Mouse (Mus musculus) c-Kit-positive CD71-positive TER-119-negative erythroid progenitor cells, embryonic 14.5 days (primary cell): Measurements from ENCODE around the gene Pold3.

ENCODE experiments used
- DNase-seq: peaks from one replicate; pipeline ENCODE4 v3.0.0-alpha.2; 2013; ENCODE audit warnings: low read depth

Pold3 gene

DNA sequence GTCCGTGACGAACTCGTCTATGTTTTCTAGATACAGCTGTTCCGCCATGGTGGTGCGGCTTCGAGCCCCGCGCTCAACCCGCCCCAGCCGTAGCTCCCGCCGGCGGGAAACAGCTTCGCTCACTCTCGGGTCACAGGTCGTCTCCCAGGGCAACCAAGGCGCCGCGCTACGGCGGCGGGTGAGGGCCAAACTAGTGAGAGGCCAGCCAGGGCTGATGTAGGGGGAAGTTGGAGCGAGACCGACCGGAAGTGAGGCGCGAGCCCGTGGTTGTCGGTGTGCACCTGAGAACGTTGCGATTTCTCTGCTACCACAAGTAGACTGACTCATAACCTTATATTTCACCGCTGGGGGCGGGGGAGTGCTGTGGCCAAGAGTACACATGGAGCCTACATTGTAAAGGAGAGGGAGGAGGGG is at the start of gene Pold3:
Pold3 (minus strand) TSS at position 190 of the 414 bp plus-strand sequence.
- DNase-seq = peak; percentile 98

DNA sequence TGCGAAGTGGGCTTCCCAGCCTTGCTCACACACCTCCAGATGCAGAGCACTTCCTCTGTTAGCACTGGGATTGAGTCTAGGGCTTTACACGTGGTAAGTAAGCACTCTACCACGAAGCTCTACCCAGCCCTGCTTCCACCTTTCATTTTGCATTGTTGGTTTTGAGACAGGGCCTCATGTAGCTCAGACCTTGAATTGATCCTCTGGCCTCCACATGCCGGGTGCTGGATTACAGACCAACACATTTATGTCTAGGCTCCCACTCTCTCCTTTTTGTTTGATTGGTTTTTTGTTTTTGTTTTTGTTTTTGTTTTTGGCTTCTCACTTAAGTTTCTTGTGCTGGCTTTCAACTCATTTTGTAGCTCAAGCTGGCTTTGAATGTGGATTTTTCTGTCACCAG is 49.4 kb upstream of the Pold3 start:
- DNase-seq = no peak

DNA sequence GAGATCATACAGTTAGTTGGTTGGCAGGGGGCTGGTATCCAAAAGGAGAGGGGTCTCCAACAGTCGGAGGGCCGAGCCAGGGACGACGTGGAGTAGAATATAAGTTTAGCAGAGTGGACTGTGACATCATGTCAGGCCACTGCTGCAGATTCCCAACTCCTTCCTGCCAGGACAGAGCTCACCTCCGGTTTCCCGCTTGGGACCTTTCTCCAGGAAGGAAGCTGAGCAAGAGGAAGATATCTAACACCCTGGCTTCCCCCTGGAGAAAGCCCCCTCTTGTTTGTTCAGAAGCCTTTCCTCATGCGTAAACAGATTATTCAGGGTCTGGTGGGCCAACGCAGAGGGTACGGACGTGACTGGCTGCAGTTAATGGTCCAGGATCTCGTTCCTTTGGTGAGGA is 47.3 kb upstream of the Pold3 start:
- DNase-seq = no peak

DNA sequence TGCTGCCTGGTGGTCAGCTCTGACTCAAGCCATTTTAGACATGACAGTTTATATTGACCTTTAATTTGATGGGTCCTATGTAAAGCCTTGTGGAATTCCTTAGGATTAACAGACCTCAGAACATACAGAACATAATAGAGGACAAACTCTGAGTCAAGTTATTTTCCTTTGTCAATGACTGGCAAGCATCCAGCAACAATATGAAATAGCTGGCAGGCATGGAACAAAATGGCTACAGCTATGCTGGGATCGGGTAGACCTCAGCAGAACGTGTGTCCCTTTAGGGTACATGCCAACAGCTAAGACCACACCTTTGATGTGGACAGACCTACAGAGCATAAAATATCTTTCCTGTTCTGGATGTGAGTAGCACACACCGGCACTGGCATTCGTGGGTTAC is 42.1 kb upstream of the Pold3 start:
- no peak for DNase-seq

DNA sequence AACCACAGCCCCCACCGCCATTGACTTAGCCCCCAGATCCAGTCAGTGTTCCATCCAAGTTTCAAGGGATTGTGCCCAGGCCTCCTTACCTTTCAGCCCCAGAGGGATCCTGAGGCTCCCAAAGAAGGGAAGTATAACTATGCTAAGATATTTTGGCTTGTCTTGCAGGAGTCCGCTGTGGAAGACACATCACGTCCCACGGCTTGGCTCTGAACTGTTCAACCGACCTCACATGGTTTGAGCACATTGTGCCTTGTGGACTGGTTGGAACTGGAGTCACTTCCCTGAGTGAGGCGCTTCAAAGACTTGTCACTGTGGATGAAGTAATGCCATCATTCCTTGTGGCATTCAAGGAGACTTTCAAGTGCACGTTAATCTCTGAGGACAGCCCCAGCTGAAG is 38.6 kb upstream of the Pold3 start:
- no peak for DNase-seq

DNA sequence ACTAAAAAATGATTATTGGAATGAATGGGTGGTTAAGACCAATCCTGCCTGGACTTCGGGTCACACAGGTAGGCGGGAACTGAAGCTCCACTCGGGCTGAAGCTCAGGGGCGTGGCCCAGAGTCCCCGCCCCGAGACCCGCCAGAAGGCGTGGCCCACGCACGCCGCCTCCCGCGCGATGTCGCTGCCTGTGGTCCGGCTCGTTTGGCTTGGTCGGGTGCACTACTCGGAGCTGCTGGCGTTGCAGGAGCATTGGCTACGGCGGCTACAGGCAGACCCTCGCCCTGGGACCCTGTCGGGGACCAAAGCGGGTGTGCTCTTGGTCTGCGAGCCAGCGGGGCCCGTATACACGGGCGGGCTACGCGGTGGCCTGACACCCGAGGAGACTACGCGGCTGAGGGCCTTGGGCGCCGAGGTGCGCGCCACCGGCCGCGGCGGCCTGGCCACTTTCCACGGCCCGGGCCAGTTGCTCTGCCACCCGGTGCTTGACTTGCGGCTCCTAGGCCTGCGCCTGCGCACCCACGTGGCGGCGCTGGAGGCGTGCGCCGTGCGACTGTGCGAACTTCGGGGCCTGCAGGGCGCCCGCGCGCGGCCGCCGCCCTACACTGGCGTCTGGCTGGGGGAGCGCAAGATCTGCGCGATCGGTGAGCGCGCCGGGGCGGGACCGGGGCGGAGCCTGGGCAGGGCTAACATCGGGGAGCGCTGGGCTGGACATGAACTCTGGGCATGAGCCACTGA is 37.9 kb upstream of the Pold3 start, which contains the start of gene Lipt2:
Lipt2 (plus strand) TSS at position 173 of the 737 bp plus-strand sequence.
- DNase-seq = peak; percentile 78

DNA sequence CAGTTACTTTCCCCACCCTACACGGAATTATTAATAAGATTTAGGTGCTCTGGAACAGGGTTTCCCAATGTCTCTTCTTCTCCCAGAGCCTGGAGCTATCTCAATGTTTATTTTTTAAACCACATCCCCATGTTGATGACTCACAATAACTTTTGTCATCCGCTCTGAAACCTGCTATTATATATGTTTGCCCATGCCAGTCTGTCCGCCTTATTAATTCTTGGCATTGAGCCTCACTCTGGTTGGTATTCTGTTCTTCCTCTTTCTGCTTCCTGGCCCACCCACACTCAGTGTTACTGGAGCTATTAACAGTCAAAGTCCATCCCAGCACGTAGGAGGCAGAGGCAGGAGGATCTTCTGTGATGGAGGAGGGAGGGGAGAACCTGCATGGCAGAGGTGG is 36.3 kb upstream of the Pold3 start:
- DNase-seq = no peak

DNA sequence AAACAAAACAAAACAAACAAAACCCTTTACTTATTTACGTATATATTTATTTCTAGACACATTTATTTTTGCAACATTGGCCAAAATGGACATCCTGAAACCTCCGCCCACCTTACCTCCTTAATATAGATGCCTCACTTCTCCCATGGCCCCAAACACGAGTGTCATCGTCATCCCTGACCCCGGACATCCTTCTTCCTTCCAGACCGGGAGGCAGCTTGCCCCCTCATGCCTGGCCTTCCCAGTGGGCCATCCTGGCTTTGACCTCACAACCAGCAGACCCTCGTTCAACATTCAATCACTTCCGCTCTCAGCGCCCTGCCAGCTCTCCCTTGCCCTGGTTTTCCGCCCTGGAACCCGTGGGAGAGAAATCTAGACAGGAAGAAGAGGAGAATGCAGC is 29.3 kb upstream of the Pold3 start:
- no peak for DNase-seq

DNA sequence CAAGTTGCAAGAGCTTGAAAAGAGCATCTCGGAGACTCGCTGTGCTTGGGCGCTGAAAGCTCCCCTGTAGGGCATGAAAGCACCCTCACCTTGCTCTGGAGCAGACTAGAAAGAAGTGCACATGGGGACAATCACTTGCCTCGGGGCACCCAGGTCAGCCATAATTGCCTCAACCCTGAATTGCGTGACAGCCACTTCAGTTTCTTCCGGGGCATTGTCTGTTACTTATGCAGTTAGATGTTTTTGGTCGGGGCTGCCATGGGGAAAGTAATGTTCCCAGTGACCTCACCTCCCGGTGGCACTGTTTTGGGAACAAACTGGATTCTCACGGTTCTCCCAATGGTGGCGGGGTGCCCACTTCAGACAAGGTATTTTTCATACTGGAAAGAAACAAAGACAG is 28.7 kb upstream of the Pold3 start:
- no peak for DNase-seq

DNA sequence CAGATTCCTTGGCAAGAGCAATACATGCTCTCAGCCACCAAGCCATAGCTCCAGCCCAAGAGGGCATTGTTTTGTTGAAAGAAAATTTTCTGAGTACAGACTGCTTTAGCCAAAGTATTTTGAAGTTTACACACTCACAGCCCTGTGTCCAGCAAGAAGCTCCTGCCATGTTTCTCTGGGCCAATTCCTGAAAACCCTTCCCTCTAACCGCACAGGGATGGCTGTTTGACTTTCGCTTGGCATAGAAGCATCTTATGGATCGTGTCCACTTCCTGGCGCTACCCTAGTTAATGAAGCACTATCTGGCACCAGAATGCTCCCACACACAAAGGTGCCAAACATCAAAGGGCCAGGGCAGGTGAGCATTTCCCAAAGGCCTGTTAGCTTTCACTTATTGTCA is 27.2 kb upstream of the Pold3 start:
- DNase-seq = no peak

DNA sequence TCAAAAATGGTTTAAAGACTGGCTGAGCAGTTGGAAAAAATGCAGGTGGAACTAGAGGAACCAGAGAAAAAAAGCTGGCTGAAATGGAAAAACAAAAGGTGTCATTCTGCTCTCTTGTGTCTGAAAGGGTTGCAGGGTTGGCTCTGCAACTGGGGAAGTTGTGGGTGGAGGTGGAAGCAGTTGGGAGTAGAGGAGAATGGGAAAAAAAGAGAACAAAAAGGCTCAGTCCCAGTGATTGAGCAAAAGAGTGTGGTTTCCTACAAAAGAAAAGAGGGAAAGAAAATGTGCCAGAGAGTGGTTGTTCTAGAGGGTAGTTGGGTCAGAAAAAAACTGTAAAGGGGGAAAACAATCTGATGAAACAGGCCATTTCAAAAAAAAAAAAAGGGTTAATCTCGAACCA is 19.2 kb upstream of the Pold3 start:
- DNase-seq = no peak

DNA sequence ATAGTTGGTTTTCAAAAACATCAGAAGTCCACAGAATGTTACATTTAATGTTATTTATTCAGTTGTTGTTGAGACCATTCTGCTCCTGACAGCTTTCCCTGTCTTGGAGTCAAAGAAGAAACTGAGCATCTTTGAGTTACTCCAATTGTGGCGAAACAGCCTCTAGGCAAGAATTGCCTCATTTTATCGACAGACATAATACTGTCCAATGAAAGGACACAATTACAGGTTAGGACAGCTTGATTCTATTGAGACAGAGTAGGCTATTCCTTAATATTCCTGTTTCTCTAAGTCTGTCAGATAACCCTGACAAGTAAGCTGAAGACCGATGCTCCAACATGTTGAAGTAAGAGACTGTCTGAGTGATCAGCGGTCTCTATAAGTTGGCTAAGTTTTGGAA is 16.7 kb upstream of the Pold3 start:
- no peak for DNase-seq

DNA sequence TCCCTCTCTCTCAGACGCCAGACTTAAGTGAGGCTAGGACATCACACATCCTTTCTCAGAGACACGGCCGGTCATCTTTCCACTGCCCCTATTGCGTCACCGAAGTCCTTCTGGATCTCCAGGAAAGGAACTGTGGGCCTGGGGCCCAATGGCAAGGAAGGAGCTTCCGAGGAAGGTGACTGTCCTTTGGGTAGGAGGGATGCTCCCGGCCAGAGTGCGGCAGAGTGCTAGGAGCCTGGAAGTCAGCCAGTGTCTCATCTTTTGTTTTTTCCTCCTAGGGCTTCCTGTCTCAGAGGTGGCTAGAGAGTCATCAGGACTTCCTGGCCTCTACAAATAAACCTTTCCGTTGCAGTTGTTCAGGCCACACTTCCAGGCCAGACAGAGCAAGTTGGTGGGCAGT is 15.7 kb upstream of the Pold3 start:
- no peak for DNase-seq

DNA sequence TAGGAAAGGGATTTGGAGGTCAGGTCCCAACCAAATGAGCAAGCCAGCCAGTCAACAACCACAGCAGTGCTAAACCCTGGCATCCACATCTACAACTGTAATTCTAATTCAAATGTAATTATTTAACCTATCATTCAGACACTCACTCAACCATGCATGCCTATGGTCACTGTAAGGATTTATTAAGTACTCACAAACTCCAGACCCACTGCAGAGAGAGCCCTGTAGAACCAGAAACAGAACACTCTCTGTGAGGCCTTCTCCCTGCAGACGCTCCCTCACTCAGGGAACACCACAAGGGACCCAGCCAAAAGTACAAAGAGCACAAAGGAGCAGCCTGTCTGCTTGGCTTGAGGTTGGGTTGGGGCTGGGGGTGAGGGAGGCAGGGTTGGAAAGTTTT is 11.0 kb upstream of the Pold3 start:
- no peak for DNase-seq

DNA sequence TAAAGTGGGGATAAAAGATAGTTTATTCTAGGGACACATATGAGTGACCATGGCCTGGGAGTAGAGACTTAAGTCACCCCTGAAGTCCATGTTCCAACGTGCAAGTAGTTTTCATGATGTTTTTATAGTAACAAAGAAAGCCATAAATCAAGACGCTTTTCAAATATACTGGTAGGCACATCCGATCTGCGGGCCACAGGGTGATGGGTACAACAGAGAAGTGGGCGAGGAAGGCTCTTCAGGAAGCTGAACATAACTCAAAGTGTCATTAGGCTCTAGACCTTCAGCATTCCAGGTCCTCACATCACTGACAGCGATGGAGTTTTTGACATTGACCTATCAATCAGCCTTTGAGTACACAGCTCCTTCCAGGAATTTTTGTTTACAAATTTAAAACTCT is 9.2 kb upstream of the Pold3 start:
- no peak for DNase-seq

DNA sequence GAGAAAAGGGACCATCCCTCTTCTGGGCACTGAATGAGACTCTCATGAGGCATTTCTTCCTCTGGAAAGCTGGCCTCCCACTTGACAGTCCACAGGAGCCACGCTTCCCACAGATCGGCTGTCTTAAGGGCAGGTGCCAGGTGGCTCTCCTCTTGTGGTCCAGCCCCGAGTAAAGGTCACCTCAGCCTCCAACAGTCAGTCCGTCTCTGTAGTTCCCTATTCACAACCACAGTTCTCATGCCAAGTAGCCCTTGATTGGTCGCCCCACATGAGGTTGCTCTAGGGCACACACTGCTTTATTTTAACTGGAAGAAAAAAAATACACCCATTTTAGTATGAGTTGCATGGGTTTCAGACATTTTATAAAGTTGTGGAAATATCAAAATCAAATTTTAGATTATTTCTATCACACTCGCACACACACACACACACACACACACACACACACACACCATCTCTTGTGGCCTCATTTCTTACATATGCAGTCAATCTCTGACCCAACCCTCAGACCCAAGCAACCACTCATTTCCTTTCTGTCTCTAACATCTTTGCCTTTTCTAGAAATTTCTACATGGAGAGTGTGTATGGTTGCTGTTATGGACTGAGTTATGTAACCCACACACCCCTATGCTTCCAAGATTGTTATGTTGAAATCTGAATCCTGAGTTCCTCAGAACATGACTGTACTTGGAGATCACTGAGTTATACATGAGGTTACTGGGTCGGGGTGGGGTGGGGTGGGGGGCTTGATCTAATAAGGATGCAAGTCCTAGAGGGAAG is 7.1 kb upstream of the Pold3 start:
- DNase-seq = no peak

DNA sequence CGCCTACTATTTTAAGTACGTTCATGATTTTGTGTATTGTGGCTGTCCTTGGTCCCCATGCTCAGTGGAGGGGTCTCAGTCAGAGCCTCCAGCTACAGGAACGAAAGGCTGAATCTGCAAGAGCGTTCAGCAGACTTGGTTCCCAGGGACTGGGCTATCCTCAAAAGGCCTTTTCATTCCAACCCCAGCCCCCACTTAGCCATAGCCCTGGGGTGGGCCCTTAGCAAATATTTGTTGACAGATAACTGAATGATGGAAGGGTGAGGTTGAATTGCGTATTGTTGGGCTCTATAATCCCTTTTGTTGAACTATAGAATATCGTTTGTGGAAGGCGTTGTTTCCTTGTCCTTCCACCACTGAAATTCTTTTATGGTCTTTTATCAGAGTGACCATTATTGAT is 5.1 kb upstream of the Pold3 start:
- no peak for DNase-seq

DNA sequence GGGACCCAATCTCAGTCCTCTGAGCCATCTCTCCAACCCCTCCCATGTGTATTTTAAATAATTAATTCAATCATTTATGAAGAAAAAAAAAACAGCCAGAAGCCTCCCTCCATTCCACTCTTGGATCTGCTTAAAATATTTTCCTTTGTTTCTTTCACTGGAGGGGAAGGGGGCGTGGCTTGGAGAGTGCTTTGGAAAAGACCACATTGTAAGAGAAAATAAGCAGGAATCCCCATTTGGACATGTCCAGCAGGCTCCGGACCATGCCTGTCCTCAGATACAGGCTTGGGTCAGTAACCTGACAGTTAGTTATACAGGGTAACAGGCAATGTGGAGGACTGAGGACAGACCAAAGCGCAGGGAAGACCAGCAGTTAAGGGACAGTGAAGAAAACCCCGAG is 3.8 kb upstream of the Pold3 start:
- DNase-seq = no peak

DNA sequence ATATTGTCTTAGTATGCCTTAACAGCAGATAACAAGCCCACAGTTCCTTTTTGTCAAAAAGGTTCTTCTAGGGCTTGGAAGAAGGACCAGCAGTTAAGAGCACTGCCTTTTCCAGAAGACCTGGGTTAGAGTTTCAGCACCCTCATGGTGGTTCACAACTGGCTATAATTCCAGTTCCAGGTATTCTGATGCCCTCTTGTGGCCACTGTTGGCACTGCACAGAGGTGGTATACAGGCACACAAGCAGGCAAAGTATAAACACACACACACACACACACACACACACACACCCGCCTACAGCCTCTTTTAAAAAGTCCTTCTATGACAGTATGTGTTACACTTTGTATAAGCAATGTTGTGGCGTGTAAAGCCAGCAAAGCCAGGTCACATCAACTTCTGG is 2.8 kb upstream of the Pold3 start:
- DNase-seq = peak; percentile 53

DNA sequence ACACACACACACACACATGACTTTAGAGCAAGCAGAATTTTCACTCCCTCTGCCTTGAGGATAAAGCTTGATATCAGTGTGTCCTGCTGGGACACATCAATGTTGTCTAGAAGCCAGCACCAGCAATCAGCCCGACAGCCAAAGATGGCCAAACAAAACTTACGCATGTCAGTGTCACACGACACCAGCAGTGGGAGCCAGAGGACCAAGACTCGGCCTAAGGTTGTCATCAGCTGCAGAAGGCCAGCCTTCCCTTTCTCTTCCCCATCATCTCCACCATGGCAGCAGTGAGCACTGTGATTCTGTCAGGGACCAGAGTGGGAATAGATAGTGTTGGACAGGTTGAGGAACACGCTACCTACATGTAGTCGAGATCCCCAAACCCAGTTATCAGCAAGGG is 2.1 kb upstream of the Pold3 start:
- peak; percentile 51 for DNase-seq

DNA sequence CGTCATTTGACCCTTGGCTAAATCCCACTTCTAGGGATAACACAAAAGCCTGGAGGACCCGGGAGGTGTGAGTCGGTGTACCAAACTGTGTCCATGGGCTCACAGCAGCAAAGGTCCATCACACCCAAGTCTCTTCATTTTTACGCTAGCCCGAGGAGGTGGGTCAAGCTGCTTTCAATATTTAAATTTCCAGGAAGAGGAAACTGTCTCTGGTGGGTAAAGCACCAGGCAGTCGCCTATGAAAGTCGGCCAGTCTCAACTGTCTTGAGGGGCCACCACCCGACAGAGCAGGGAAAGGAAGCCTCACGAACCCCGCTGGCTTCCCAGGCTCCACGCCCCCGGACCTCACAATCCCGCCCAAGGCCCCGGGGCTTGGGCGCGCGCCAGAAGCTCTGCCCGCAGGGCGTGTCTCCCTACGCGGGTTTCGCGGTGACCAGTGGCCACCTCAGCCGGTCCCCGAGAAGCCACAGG is 539 bp downstream of the Pold3 start:
- peak; percentile 43 for DNase-seq

DNA sequence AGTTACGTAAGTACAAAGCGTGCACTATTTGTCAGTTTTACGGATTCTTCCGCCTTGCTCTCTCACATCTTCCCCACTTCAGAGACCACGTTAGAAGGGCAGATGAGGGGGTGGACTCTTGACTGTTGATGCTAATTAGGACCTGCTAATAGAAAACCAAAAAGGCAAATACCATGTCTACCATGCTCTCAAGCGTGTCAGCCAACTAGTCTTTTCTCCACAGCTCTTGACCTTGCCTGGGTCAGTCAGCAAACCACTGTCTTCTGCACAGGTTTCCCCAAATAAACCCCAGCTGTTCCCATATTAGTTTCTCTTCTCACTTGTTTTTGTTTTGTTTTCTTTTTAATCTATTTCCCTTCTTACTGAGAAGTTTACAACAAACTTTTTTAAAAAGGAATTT is 7.1 kb downstream of the Pold3 start:
- DNase-seq = no peak

DNA sequence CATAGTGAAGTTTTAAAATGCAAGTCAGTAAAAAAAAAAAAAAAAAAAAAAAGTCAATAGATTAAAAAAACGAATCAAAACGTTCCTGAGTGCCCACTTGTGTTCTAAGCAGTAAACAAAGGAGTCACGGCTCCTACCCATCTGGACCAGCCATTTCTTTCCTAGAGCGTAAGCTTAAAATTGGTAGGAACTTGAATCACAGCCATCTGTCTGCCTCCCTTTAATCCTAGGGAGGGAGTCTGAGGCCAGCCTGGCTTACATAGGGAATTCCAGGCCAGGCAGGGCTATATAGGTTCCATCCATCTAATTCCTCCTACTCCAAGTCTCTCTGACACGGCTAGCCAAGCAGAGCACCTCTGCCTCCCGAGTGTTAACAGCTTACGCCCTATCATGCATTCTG is 7.5 kb downstream of the Pold3 start:
- no peak for DNase-seq

DNA sequence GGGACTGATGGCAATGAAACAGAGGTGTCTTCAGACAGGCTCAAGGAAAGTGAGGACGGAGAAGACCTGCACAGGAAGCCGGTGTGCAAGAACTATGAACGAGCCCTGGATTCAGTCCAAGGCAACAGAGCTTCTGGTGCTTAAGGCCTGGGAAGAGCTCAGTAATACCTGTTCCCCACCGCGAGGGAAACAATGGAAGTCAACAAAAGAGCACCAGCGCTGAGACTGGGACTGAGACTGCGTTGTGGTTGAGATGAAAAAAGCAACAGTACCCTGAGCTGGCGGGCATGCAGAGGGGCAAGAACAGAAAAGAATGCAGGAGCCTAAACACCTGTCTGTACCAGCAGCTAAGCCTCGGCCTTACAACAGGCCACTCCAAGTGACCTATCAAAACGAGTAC is 9.9 kb downstream of the Pold3 start:
- no peak for DNase-seq
